Mouse (Mus musculus) urinary bladder, adult 2 months (tissue): Measurements from ENCODE around the gene Mfap2. TPM values are rescaled to one million over a fixed set of nuclear protein-coding genes. Genes with fewer than 3 reads are reported as not detected.

Experiments
- DNase-seq: peaks from one replicate; pipeline ENCODE4 v3.0.0; 2022; ENCODE audit warnings: low spot score
- polyA plus RNA-seq: library from polyadenylated mRNA; depleted of rRNA; stranded (reverse); fragments of >200 nt; gene quantifications from 2 replicates; pipeline ENCODE4 v1.2.3, GENCODE M21; 2012; rRNA removed

The Mfap2 gene
- polyA plus RNA-seq: 37.6 and 37.9 TPM in 2 replicates

GRCm38 (mm10) chr4:141010118-141010517, at the start of gene Mfap2:
TSS of gene Mfap2 (plus strand) at chr4:141010418.
- DNase-seq: no peak

- peak; percentile 88 for DNase-seq
Measured at GRCm38 (mm10) chr4:140960781-140961466, 49.3 kb upstream of the Mfap2 start, which contains the start of gene Sdhb. TSS of gene Sdhb (plus strand) at chr4:140961203.

GRCm38 (mm10) chr4:140961467-140962206, 48.6 kb upstream of the Mfap2 start:
- DNase-seq: no peak

GRCm38 (mm10) chr4:140962207-140962909, 47.9 kb upstream of the Mfap2 start:
- no peak for DNase-seq

GRCm38 (mm10) chr4:140962950-140963349, 47.3 kb upstream of the Mfap2 start:
- DNase-seq: no peak

- DNase-seq: no peak
Measured at GRCm38 (mm10) chr4:140963941-140964597, 46.1 kb upstream of the Mfap2 start.

GRCm38 (mm10) chr4:140964620-140965019, 45.6 kb upstream of the Mfap2 start:
- peak; percentile 34 for DNase-seq

GRCm38 (mm10) chr4:140967386-140968159, 42.6 kb upstream of the Mfap2 start:
- no peak for DNase-seq

GRCm38 (mm10) chr4:140971691-140972090, 38.5 kb upstream of the Mfap2 start:
- DNase-seq: no peak

GRCm38 (mm10) chr4:140974408-140974807, 35.8 kb upstream of the Mfap2 start:
- no peak for DNase-seq

GRCm38 (mm10) chr4:140975356-140975755, 34.9 kb upstream of the Mfap2 start:
- no peak for DNase-seq

GRCm38 (mm10) chr4:140977278-140977677, 32.9 kb upstream of the Mfap2 start:
- DNase-seq: no peak

GRCm38 (mm10) chr4:140977886-140978692, 32.1 kb upstream of the Mfap2 start:
- DNase-seq: no peak

- DNase-seq: no peak
Measured at GRCm38 (mm10) chr4:140981605-140982004, 28.6 kb upstream of the Mfap2 start.

GRCm38 (mm10) chr4:140982808-140983207, 27.4 kb upstream of the Mfap2 start:
- DNase-seq: no peak

GRCm38 (mm10) chr4:140983442-140983841, 26.8 kb upstream of the Mfap2 start:
- peak; percentile 50 for DNase-seq

GRCm38 (mm10) chr4:140984544-140984943, 25.7 kb upstream of the Mfap2 start:
- no peak for DNase-seq

- no peak for DNase-seq
Measured at GRCm38 (mm10) chr4:140986024-140986710, 24.1 kb upstream of the Mfap2 start.

GRCm38 (mm10) chr4:140986711-140987395, 23.4 kb upstream of the Mfap2 start, which contains the start of gene Atp13a2:
TSS of gene Atp13a2 (plus strand) at chr4:140986873.
- peak; percentile 80 for DNase-seq
